Mouse (Mus musculus) heart, embryonic 13.5 days (tissue): ENCODE measurements at regions not wholly inside any gene's neighbourhood (a gene's known extent, or its start where the extent isn't known, plus 50 kb on each side); places are given as distances from the start of the nearest gene placed in this dataset.

Experiments
- ATAC-seq: fragments of 200-750 bp; cut with Nextera tagmentation; 2 replicates; pipeline ENCODE4 v1.8.0; 2017; ENCODE audit warnings: moderate TSS enrichment; ENCODE audit not compliant: insufficient number of reproducible peaks, low FRiP score, low TSS enrichment; ENCODE audit errors: extremely low read depth
- H3K27ac ChIP-seq: fragments of 300-500 bp; sonication (generic); replicated peaks from 2 replicates; pipeline ENCODE4 v1.5.1; 2015; ENCODE audit warnings: moderate library complexity, mild to moderate bottlenecking, inconsistent platforms
- H3K27me3 ChIP-seq: fragments of 300-500 bp; sonication (generic); replicated peaks from 2 replicates; pipeline ENCODE4 v1.6.1; 2015; ENCODE audit warnings: mild to moderate bottlenecking, inconsistent platforms
- H3K36me3 ChIP-seq: fragments of 300-500 bp; sonication (generic); 2 replicates; pipeline ENCODE4 v1.6.1; 2015; ENCODE audit warnings: mild to moderate bottlenecking, inconsistent platforms
- H3K4me1 ChIP-seq: fragments of 300-500 bp; sonication (generic); 2 replicates; pipeline ENCODE4 v1.6.1; 2015; ENCODE audit warnings: inconsistent platforms
- H3K4me2 ChIP-seq: fragments of 300-500 bp; sonication (generic); 2 replicates; pipeline ENCODE4 v1.6.1; 2015; ENCODE audit warnings: inconsistent platforms, mild to moderate bottlenecking, moderate library complexity
- H3K4me3 ChIP-seq: fragments of 300-500 bp; sonication (generic); 2 replicates; pipeline ENCODE4 v1.5.1; 2015; ENCODE audit warnings: moderate library complexity, mild to moderate bottlenecking, inconsistent platforms
- H3K9ac ChIP-seq: fragments of 300-500 bp; sonication (generic); 2 replicates; pipeline ENCODE4 v1.6.1; 2015; ENCODE audit warnings: inconsistent platforms, mild to moderate bottlenecking, moderate library complexity
- H3K9me3 ChIP-seq: fragments of 300-500 bp; sonication (generic); 2 replicates; pipeline ENCODE4 v1.6.1; 2016; ENCODE audit warnings: inconsistent platforms
- WGBS: fragments of 180-500 bp; shearing (Covaris S2); methylation state at CpG from one replicate; pipeline ENCODE4 v1.1.7; 2015; ENCODE audit warnings: mixed read lengths; 5-methylcytosine and 5-hydroxymethylcytosine counted together

DNA sequence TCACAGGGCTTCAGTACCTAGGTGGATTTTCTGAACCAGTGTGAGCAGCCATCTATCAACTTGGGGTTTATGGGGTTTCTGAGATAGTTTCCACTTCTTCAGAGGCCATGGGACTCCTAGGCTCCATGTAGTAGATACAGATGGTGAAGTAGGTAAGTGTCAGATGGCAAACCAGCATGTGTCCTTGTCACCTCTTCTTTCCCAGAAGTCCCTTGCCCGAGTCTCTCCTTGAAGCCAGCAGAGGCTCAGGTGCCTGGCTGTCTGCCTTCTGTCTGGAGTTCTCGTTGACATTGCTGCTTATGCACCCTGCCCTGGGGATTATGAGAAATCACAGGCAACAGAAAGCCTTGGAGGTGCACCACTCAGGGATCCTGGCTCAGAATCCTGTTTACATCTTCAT lies 476.9 kb downstream of the Gm10295 start:
- 38% methylated on average over 2 of the region's 2 CpGs for WGBS
- peaks cover 15% of the 10 kb centered on the region for H3K4me1 ChIP-seq
- H3K4me3 ChIP-seq: no peak overlapping the region
- no peak overlapping the region for H3K4me2 ChIP-seq
- H3K9ac ChIP-seq: no peak overlapping the region
- no peak overlapping the region for H3K27ac ChIP-seq
- no peaks in the 10 kb centered on the region for H3K9me3 ChIP-seq
- no peak for ATAC-seq
- H3K36me3 ChIP-seq: no peaks in the 10 kb centered on the region
- H3K27me3 ChIP-seq: peaks cover 18% of the 10 kb centered on the region

DNA sequence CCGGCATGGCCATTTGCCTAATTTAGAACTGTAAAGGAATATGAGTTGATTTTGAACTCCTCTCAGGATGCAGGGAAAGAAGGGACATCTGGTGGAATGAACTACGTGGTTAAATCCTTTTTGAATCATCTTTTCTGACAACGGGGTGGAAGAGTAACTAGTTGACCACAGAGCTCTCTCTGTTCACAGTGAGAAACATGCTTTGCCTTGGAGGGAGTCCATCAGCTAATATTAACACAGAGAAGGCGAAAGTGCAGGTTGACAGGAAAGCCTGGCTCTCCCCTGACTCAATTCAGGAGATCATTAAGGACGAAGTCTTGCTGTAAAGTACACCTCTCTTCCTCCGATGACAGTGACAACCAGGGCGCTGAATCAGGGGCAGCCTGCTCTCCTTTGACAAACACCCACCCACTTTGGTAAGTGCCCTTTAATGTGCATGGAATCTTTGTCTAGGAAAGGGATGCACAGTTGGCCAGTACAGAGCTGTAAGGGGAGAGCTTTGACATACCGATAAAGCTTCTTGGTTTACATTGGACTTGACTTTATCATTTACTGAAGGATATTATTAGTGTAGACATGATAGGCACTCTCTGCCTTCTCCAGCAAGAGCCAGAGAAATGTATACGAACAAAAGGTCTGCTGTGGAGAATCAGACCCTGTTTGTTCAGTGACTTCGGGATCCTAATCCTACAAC lies 480.3 kb downstream of the Gm10295 start:
- no peaks in the 10 kb centered on the region for H3K9me3 ChIP-seq
- peaks cover 15% of the 10 kb centered on the region for H3K4me1 ChIP-seq
- WGBS: 35% methylated on average over 10 of the region's 10 CpGs
- no peaks in the 10 kb centered on the region for H3K36me3 ChIP-seq
- H3K4me3 ChIP-seq: no peak overlapping the region
- 0 out of 2 replicates have a peak overlapping the region, but pooled peaks have one; percentile 36 for H3K27ac ChIP-seq
- H3K4me2 ChIP-seq: peak overlapping the region; percentile 20
- no peak for ATAC-seq
- H3K9ac ChIP-seq: no peak overlapping the region
- peaks cover 18% of the 10 kb centered on the region for H3K27me3 ChIP-seq

DNA sequence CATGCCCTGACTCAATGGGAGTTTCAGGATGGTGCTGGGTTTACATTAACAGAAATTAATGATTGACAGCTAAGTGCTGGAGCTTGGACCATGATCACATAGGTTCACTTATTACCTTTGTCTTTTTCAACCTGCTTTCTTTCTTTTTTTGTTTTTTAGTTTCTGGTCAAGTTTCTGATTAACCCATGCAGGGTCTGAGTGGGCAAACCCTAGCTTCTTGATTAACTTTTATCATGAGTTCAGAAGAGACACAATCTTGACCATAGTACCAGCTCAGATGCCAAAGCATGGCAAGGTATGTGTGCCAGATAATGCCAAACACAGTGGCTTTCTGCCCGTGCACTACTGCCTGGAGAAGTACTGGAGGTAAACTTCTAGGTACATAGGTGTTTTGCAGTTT lies 482.2 kb downstream of the Gm10295 start:
- no peak overlapping the region for H3K27ac ChIP-seq
- peaks cover 15% of the 10 kb centered on the region for H3K4me1 ChIP-seq
- no peak overlapping the region for H3K4me2 ChIP-seq
- 57% methylated on average over 1 of the region's 1 CpGs for WGBS
- no peaks in the 10 kb centered on the region for H3K9me3 ChIP-seq
- H3K36me3 ChIP-seq: no peaks in the 10 kb centered on the region
- no peak overlapping the region for H3K9ac ChIP-seq
- peaks cover 9% of the 10 kb centered on the region for H3K27me3 ChIP-seq
- H3K4me3 ChIP-seq: no peak overlapping the region
- ATAC-seq: no peak

DNA sequence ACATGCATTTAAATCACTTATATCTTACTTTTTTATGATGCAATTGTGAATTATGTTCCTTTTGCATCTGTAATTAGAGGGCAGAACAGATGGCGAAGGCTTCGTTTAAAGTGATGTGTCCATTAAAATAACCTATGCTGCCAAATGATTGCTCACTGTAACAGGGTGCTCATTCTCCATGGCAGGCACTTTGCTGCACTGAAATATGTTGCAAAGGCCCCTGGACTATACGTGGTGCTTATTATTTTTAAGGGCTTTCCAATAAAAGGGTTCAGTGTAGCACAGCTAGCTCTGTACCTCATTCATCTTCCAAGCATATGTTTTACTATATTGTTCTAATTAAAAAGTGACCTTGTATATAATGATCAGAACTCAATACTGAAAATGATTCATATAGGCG lies 491.3 kb downstream of the Gm10295 start:
- no peak overlapping the region for H3K27ac ChIP-seq
- no peak for ATAC-seq
- no peaks in the 10 kb centered on the region for H3K9me3 ChIP-seq
- no peak overlapping the region for H3K4me3 ChIP-seq
- H3K4me2 ChIP-seq: no peak overlapping the region
- no peaks in the 10 kb centered on the region for H3K36me3 ChIP-seq
- WGBS: 85% methylated on average over 4 of the region's 4 CpGs
- H3K27me3 ChIP-seq: no peaks in the 10 kb centered on the region
- H3K4me1 ChIP-seq: no peaks in the 10 kb centered on the region
- no peak overlapping the region for H3K9ac ChIP-seq

DNA sequence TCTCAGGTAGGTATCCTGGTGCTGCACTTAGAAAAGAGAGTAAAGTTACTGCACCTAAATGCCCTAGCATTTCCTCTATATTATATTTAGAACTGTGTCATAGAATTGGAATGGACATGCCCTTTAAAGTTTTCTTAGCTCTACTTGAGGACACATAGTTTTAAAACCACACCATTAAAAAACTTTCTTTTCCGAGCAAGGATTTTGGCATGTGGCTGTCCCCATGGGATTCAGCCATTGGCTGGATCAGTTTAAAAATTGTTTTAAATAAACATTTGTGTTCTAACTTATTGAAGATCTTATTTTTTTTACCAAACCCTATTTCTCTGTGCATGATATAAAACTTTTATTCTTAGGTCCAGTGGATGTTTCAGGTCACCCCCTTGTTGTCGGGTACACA lies 484.2 kb upstream of the Nr2f2 start:
- Histone ChIP-seq H3K4me2 (no peak overlapping the region), H3K9me3 (no peaks in the 10 kb centered on the region), H3K4me1 (0 out of 2 replicates have a peak, but pooled peaks cover 4% of the 10 kb centered on the region), H3K9ac (no peak overlapping the region), H3K4me3 (no peak overlapping the region), H3K36me3 (no peaks in the 10 kb centered on the region), H3K27ac (no peak overlapping the region), H3K27me3 (no peaks in the 10 kb centered on the region)
- no peak for ATAC-seq
- 83% methylated on average over 2 of the region's 2 CpGs for WGBS

DNA sequence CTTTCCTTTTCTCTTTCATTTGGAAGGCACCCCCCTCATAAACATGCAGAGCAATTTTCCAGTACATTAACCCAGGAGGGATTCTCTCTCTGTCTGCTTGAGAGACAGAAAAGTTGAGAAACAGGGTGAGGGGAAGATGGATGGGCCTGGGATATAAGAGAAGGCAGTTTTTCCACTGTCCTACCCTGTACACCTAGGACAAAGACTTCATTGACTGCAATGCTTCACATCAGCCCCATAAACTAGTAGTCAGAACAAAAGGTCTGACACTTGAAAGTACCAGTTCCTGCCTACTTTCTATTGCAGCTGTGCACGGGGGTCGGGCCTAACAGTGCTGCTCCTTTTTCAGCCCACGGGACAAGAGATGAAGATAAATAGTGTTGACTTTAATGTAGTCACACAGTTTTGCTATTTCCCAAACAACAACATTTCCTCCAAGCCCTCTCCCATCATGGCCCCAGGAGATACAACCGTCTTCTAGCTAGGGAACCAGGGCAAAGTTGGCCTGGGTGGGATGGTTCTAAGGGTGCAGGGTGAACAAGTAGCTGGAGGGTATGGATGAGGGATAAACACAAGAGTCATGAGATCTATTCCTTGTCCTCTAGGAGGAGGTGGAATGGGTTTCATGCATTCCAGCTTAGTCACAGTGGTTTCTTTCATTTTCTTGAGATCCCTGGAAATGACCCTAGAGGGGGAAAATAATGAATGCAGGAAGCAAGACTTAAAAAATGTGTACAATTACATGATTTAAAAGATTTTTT lies 481.7 kb upstream of the Nr2f2 start:
- Histone ChIP-seq H3K4me1 (0 out of 2 replicates have a peak, but pooled peaks cover 4% of the 10 kb centered on the region), H3K36me3 (no peaks in the 10 kb centered on the region), H3K27me3 (no peaks in the 10 kb centered on the region), H3K9ac (no peak overlapping the region), H3K4me3 (no peak overlapping the region), H3K4me2 (no peak overlapping the region), H3K9me3 (no peaks in the 10 kb centered on the region), H3K27ac (no peak overlapping the region)
- 70% methylated on average over 4 of the region's 4 CpGs for WGBS
- ATAC-seq: no peak

DNA sequence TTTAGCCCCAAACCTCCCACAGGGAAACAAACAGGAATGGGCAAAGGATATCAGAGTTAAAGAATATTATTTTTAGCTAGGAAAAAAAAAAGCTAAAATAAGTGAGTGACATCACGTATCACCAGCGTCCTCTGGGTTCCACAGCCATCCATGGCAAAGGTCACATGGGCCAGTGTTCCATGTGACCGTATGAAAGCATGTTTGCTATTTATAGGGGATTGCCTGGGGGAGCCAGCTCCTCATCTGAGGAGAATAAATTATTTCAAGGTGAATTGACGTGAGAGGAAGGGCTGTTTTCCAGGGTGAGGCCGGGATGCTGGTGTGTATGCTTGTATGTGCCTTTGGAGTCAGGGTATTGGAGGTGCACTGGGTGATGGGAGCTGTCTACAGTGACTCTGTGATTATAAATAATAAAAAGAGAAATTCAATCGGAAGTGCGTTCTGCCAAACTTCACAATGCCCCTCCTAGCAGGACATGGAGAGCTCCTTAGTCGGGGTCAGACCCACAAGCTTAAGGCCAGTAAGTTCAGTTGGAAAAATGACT lies 481.0 kb upstream of the Nr2f2 start:
- Histone ChIP-seq H3K9me3 (no peaks in the 10 kb centered on the region), H3K4me3 (no peak overlapping the region), H3K4me1 (0 out of 2 replicates have a peak, but pooled peaks cover 4% of the 10 kb centered on the region), H3K27me3 (no peaks in the 10 kb centered on the region), H3K27ac (no peak overlapping the region), H3K4me2 (no peak overlapping the region), H3K36me3 (no peaks in the 10 kb centered on the region), H3K9ac (no peak overlapping the region)
- no peak for ATAC-seq
- WGBS: 71% methylated on average over 8 of the region's 8 CpGs

DNA sequence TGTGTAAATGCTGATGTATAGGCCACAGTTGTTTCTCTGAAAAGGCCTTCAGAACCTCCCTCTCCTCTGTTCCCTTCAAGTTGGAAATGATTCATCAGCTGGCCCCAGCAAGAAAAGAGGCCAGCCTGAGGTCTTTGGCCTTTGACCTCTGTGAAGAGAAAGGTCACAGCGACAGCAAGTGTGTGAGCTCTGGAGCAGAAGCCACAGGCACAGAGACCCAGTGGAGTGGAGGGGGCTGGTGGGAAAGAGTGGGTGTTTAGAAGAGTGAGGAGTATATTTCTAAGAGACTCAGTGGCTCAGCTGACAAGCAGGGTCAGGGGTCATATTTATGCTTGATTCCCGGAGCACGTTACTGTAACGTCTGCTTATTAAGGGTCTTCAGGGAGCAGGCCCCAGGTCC lies 479.5 kb upstream of the Nr2f2 start:
- H3K9ac ChIP-seq: no peak overlapping the region
- no peak overlapping the region for H3K27ac ChIP-seq
- H3K4me2 ChIP-seq: no peak overlapping the region
- H3K9me3 ChIP-seq: no peaks in the 10 kb centered on the region
- no peak for ATAC-seq
- no peaks in the 10 kb centered on the region for H3K36me3 ChIP-seq
- no peak overlapping the region for H3K4me3 ChIP-seq
- WGBS: 44% methylated on average over 4 of the region's 4 CpGs
- H3K4me1 ChIP-seq: 0 out of 2 replicates have a peak, but pooled peaks cover 4% of the 10 kb centered on the region
- H3K27me3 ChIP-seq: no peaks in the 10 kb centered on the region

DNA sequence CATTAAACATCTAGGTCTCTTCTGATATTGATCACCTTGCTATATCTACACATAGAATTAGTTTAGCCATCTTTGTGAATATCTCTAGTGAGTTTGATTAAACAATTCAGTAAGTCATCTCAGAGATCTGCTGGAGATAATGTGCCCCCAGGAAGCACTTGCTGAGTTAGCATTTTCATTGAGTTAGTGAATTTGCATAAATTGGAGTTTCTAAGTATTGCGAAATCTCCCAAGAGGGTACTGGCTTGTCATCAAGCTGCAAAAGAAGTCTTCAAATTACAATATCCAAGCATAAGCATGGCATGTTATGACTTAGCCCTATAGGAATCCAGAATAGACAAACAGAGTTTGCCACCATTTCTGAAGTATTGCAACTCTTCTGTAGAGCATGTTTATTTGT lies 473.6 kb upstream of the Nr2f2 start:
- Histone ChIP-seq H3K27me3 (no peaks in the 10 kb centered on the region), H3K9ac (no peak overlapping the region), H3K9me3 (no peaks in the 10 kb centered on the region), H3K36me3 (no peaks in the 10 kb centered on the region), H3K4me2 (no peak overlapping the region), H3K27ac (no peak overlapping the region), H3K4me3 (no peak overlapping the region), H3K4me1 (peaks cover 1% of the 10 kb centered on the region)
- ATAC-seq: no peak
- WGBS: 85% methylated on average over 1 of the region's 1 CpGs

DNA sequence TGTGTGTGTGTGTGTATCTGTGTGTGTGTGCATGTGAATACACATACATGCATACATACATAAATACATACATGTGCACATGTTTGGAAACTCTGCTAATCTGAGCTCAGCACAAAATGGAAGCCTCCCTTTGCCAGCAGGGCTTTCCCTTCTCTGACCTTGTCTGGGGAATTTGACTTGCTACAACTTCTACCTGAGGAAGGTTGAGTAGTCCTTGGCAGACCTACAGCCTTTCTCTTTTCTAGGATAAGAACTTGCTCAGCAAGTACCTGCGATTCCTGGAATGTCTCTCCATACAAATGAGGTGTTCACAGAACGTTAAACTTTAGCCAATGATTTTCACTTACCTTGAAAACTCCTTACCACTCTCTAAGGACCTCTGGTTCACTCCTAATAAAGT lies 472.7 kb upstream of the Nr2f2 start:
- Histone ChIP-seq H3K9me3 (no peaks in the 10 kb centered on the region), H3K4me3 (no peak overlapping the region), H3K27me3 (no peaks in the 10 kb centered on the region), H3K36me3 (no peaks in the 10 kb centered on the region), H3K4me1 (peaks cover 10% of the 10 kb centered on the region), H3K27ac (no peak overlapping the region), H3K9ac (no peak overlapping the region), H3K4me2 (no peak overlapping the region)
- WGBS: 73% methylated on average over 2 of the region's 2 CpGs
- ATAC-seq: no peak

DNA sequence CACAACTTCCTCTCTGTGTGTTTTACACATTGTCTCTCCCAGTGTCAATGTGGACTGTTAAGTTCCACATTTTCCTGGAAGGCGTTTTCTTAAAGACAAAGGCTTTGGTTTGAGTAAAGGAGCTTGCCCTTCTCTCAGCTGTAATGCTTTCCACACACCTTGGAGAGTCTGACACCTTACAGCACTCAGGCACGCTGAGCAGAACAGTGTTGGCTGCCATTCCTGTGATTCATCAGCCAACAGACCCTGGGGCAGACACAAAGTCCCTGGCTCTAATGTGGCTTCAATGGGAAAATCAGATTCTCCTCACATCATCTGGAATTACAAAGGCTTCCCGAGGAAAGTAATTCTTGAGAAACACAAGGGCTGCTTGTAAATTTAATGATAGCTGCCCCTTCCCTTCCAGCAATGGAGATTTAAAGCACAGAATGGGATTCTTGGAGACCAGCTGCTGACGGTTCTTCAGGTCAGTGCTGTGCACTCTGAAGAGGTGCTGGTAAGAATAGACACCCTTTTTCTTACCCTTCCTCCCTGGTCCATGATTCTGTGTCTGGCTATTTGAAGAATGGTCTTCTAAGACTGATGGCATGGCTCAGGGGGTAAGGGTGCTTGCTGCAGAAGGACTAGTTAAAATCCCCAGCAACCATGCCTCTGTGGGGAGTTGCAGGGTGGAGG lies 468.4 kb upstream of the Nr2f2 start:
- Histone ChIP-seq H3K4me3 (no peak overlapping the region), H3K27me3 (no peaks in the 10 kb centered on the region), H3K36me3 (no peaks in the 10 kb centered on the region), H3K9ac (no peak overlapping the region), H3K4me1 (peaks cover 10% of the 10 kb centered on the region), H3K4me2 (0 out of 2 replicates have a peak overlapping the region, but pooled peaks have one; percentile 13), H3K9me3 (no peaks in the 10 kb centered on the region), H3K27ac (no peak overlapping the region; the same call in 1 of the 2 replicates)
- no peak for ATAC-seq
- WGBS: 24% methylated on average over 4 of the region's 4 CpGs
